Mouse (Mus musculus): ENCODE results near the gene Atf7. TPM values are rescaled to one million over a fixed set of nuclear protein-coding genes. Genes with fewer than 3 reads are reported as not detected.

Atf7 gene
- polyA plus RNA-seq, 1 experiment from 2014 or later: 37.4 TPM

DNA sequence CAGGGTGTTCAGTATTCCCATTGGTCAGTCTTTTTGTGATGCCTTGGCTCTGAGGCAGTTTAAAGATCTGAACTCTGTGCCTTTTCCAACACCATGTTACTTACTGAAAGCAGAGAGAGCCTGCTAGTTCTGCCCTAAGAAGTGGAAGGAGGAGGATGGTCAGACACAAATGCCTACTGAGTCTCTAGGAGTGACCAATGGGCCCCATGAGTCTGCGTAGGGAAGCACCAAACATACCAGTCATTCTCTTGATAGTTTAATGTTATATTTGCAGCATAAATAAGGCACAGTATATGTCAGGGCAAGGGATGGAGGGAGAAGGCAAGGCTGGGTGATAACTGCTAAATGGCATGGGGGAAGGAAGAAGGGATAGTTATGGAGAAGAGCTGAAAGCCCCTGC is 96.9 kb downstream of the Atf7 start:
- Histone ChIP-seq H3K4me2 (replicated peaks; ENCODE audit: low read depth, low read length) (no peak overlapping the region), H3K4me3 (ENCODE audit: low read depth, low read length) (no peak overlapping the region), H3K4me1 (ENCODE audit: insufficient read depth, low read depth, low read length) (no peaks in the 10 kb centered on the region), H3K27ac (ENCODE audit: low read length) (no peak overlapping the region), H3K27me3 (replicated peaks; ENCODE audit: insufficient read depth, low read length) (no peaks in the 10 kb centered on the region), H3K9me3 (ENCODE audit: low read length) (no peaks in the 10 kb centered on the region), H3K36me3 (ENCODE audit: insufficient read depth, low read length) (peaks cover 38% of the 10 kb centered on the region), H3K9ac (replicated peaks; ENCODE audit: low read depth) (no peak overlapping the region)
- TF ChIP-seq EP300 (IDR thresholded peaks at IDR 0.05): no peak
- no peak for TF ChIP-seq CTCF (IDR thresholded peaks at IDR 0.05)
- ATAC-seq (no peak), DNase-seq (ENCODE audit: low spot score) (no peak)
- 97% methylated on average over 1 of the region's 1 CpGs for WGBS

DNA sequence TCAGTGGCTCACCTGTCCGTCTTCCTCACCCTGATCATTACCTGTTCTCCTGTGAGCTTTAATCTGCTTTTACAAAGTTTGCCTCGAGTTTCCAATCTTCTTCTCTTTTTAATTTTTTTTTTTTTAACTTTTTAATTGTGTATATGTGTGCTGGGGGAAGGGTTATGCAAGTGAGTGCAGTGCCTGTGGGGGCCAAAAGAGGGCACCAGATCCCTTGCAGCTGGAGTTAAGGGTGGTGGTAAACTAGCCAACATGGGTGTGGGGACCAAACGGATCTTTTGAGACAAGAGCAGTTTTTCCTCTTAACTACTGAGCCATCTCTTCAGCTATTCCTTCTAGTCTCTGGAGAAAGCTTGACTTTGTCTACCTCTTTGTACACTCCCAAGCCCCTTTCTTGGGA is 97.3 kb downstream of the Atf7 start:
- Histone ChIP-seq H3K4me1 (ENCODE audit: insufficient read depth, low read depth, low read length) (no peaks in the 10 kb centered on the region), H3K9me3 (ENCODE audit: low read length) (no peaks in the 10 kb centered on the region), H3K9ac (replicated peaks; ENCODE audit: low read depth) (no peak overlapping the region), H3K27me3 (replicated peaks; ENCODE audit: insufficient read depth, low read length) (no peaks in the 10 kb centered on the region), H3K4me2 (replicated peaks; ENCODE audit: low read depth, low read length) (no peak overlapping the region), H3K4me3 (ENCODE audit: low read depth, low read length) (no peak overlapping the region), H3K27ac (ENCODE audit: low read length) (no peak overlapping the region), H3K36me3 (ENCODE audit: insufficient read depth, low read length) (peaks cover 33% of the 10 kb centered on the region)
- TF ChIP-seq EP300 (IDR thresholded peaks at IDR 0.05) (no peak), CTCF (IDR thresholded peaks at IDR 0.05) (peak; percentile 51)
- peak; percentile 4 for DNase-seq (ENCODE audit: low spot score)
- ATAC-seq: no peak
- 73% methylated on average over 3 of the region's 3 CpGs for WGBS

DNA sequence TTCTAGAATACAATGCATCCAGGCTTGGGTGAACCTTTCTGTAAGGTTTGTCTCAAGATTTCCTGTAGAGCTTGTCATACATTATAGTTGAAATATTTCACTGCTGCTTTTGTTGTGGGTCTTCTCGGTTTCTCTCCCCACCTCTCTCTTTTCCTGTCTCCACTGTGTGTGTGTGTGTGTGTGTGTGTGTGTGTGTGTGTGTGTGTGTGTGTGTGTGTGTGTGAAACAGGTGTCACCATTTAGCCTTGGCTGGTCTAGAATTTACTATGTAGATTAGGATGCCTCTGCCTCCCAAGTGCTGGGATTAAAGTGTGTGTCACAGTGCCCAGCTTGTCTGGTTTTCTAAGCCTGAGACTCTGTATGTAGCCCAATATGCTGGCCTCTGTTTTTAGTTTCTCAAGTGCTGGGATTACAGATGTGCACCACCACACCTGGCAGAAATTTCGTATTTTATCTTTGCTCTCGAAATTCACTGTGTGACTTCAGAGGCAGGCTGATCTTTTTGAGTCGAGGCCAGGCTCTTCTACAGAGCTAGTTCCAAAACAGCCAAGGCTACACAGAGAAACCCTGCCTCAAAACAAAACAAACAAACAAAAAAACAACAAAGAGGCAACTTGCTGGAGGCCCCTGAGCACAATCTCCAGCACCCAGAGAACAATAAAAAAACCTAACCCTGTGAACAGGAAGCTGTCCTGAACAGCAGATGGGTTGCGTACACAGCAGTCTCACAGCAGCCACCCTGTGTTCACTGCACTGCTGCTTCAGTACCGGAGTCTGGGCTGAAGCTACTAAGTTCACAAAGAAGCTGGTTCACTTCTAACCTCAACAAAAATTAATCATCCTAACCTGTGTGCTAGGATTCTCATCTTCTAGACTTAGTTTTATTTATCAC is 98.9 kb downstream of the Atf7 start:
- no peak overlapping the region for H3K9ac ChIP-seq (replicated peaks; ENCODE audit: low read depth)
- no peak overlapping the region for H3K4me2 ChIP-seq (replicated peaks; ENCODE audit: low read depth, low read length)
- ATAC-seq (no peak), DNase-seq (ENCODE audit: low spot score) (no peak)
- H3K36me3 ChIP-seq (ENCODE audit: insufficient read depth, low read length): peaks cover 28% of the 10 kb centered on the region
- no peaks in the 10 kb centered on the region for H3K4me1 ChIP-seq (ENCODE audit: insufficient read depth, low read depth, low read length)
- no peak overlapping the region for H3K27ac ChIP-seq (ENCODE audit: low read length)
- TF ChIP-seq EP300 (IDR thresholded peaks at IDR 0.05): no peak
- TF ChIP-seq CTCF (IDR thresholded peaks at IDR 0.05): no peak
- 78% methylated on average over 6 of the region's 6 CpGs for WGBS
- H3K27me3 ChIP-seq (replicated peaks; ENCODE audit: insufficient read depth, low read length): no peaks in the 10 kb centered on the region
- no peak overlapping the region for H3K4me3 ChIP-seq (ENCODE audit: low read depth, low read length)
- H3K9me3 ChIP-seq (ENCODE audit: low read length): no peaks in the 10 kb centered on the region

DNA sequence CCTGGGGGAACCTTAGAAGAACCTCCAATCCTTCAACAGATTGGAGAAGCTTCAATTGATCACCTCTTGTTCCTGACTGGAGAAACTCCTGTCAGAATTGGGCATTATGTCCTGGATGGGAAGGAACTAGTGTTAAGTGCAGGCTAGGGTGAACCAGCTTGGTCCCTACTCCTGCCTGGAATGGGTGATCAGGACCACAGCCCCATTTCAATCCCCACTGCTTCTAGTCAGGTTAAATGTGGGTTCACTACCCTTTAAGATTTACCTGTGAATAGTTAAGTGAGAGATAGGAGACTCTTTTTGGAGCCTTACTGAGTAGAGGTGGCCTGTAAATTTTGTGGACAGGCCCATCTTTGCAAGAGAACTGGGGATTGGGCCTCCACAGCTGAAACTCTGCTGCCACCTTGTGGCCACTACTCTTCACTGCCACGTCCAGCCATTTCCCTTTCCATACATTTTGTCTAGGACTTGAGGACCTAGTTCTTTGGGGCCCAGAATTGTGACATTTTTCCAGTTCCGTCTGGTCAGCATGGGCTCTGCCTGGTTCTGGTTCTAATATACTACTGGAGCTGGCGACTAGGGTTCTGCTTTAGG is 100.3 kb downstream of the Atf7 start, which contains the start of gene Npff:
Gene Npff, minus strand, starts transcription at position 51 of the 594 bp plus-strand sequence.
- Histone ChIP-seq H3K36me3 (ENCODE audit: insufficient read depth, low read length) (peaks cover 23% of the 10 kb centered on the region), H3K9me3 (ENCODE audit: low read length) (no peaks in the 10 kb centered on the region), H3K4me3 (ENCODE audit: low read depth, low read length) (no peak within 1 kb of the TSS), H3K4me2 (replicated peaks; ENCODE audit: low read depth, low read length) (no peak within 1 kb of the TSS), H3K4me1 (ENCODE audit: insufficient read depth, low read depth, low read length) (no peaks in the 10 kb centered on the region), H3K27me3 (replicated peaks; ENCODE audit: insufficient read depth, low read length) (no peaks in the 10 kb centered on the region), H3K9ac (replicated peaks; ENCODE audit: low read depth) (no peak within 1 kb of the TSS), H3K27ac (ENCODE audit: low read length) (no peak within 1 kb of the TSS)
- DNase-seq (ENCODE audit: low spot score): peak; percentile 86
- peak; percentile 47; the same call in 1 of the 2 replicates for ATAC-seq
- TF ChIP-seq EP300 (IDR thresholded peaks at IDR 0.05) (no peak), CTCF (IDR thresholded peaks at IDR 0.05) (peak; percentile 94)
- WGBS: 6% methylated on average over 3 of the region's 3 CpGs

DNA sequence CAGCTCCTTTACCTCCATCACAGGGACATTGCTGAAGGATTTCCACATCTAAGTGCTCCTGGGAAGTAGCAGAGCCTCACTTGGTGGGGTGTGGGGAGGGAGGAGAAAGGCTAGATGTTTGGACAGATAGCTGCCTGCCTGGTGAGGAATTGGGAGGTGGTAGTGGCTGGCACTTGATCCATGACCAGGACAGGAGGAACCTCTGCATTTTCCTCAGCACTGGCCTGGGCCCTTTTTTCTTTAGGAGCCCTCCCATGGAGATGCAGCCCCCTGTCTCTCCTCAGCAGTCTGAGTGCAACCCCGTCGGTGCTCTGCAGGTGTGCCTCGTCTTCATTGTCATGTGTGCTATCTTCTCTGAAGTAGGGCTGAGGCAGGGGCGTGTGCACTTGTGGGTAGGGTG is 103.8 kb downstream of the Atf7 start:
- ATAC-seq (no peak), DNase-seq (ENCODE audit: low spot score) (no peak)
- WGBS: 73% methylated on average over 4 of the region's 4 CpGs
- H3K4me1 ChIP-seq (ENCODE audit: insufficient read depth, low read depth, low read length): no peaks in the 10 kb centered on the region
- peaks cover 6% of the 10 kb centered on the region; the same call in 1 of the 2 replicates for H3K36me3 ChIP-seq (ENCODE audit: insufficient read depth, low read length)
- H3K4me2 ChIP-seq (replicated peaks; ENCODE audit: low read depth, low read length): no peak overlapping the region
- H3K4me3 ChIP-seq (ENCODE audit: low read depth, low read length): no peak overlapping the region
- TF ChIP-seq CTCF (IDR thresholded peaks at IDR 0.05): no peak
- TF ChIP-seq EP300 (IDR thresholded peaks at IDR 0.05): no peak
- H3K9me3 ChIP-seq (ENCODE audit: low read length): no peaks in the 10 kb centered on the region
- no peak overlapping the region for H3K27ac ChIP-seq (ENCODE audit: low read length)
- H3K27me3 ChIP-seq (replicated peaks; ENCODE audit: insufficient read depth, low read length): no peaks in the 10 kb centered on the region
- no peak overlapping the region for H3K9ac ChIP-seq (replicated peaks; ENCODE audit: low read depth)

DNA sequence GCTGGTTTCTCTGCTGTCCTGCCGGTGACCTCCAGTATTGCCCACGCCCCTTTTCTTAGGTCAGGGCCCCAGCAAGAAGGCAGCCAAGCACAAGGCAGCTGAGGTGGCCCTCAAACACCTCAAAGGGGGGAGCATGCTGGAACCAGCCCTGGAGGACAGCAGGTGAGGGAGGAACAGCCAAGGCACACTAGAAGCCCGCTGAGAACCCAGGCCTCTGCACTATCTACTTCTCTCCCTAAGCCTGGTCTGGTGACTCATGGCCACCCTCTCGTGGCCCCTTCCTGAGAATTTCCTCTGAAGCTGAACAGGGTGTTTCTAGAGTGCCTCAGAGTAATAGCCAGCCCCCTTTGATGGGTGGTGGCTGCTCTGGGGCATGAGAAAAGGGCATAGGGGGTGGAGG is 104.8 kb downstream of the Atf7 start:
- 65% methylated on average over 4 of the region's 4 CpGs for WGBS
- Histone ChIP-seq H3K4me3 (ENCODE audit: low read depth, low read length) (no peak overlapping the region), H3K4me2 (replicated peaks; ENCODE audit: low read depth, low read length) (no peak overlapping the region), H3K9ac (replicated peaks; ENCODE audit: low read depth) (no peak overlapping the region), H3K27me3 (replicated peaks; ENCODE audit: insufficient read depth, low read length) (no peaks in the 10 kb centered on the region), H3K36me3 (ENCODE audit: insufficient read depth, low read length) (peaks cover 6% of the 10 kb centered on the region; the same call in 1 of the 2 replicates), H3K27ac (ENCODE audit: low read length) (no peak overlapping the region), H3K9me3 (ENCODE audit: low read length) (no peaks in the 10 kb centered on the region), H3K4me1 (ENCODE audit: insufficient read depth, low read depth, low read length) (no peaks in the 10 kb centered on the region)
- TF ChIP-seq CTCF (IDR thresholded peaks at IDR 0.05): no peak
- TF ChIP-seq EP300 (IDR thresholded peaks at IDR 0.05): no peak
- ATAC-seq (no peak), DNase-seq (ENCODE audit: low spot score) (peak; percentile 25)
